Mouse (Mus musculus) urinary bladder, adult 2 months (tissue): Measurements from ENCODE around the gene Hbq1a. TPM values are rescaled to one million over a fixed set of nuclear protein-coding genes. Genes with fewer than 3 reads are reported as not detected.
A peak's percentile ranks its signal among the peaks of the same experiment; 100 is the strongest.
"Not testable (repeated sequence)": the region's sequence is repeated elsewhere in the genome, so short reads cannot be mapped to it uniquely, and the experiment has no call there.

Source experiments
- DNase-seq: peaks from one replicate; pipeline ENCODE4 v3.0.0; 2022; ENCODE audit warnings: low spot score
- polyA plus RNA-seq: library from polyadenylated mRNA; depleted of rRNA; stranded (reverse); fragments of >200 nt; gene quantifications from 2 replicates; pipeline ENCODE4 v1.2.3, GENCODE M21; 2012; rRNA removed

Hbq1a gene
- polyA plus RNA-seq, result not detected in 2 replicates

GRCm38 (mm10) chr11:32299865-32300264, at the start of gene Hbq1a:
Hbq1a (plus strand) TSS chr11:32300069.
- DNase-seq, result peak; percentile 34

DNA sequence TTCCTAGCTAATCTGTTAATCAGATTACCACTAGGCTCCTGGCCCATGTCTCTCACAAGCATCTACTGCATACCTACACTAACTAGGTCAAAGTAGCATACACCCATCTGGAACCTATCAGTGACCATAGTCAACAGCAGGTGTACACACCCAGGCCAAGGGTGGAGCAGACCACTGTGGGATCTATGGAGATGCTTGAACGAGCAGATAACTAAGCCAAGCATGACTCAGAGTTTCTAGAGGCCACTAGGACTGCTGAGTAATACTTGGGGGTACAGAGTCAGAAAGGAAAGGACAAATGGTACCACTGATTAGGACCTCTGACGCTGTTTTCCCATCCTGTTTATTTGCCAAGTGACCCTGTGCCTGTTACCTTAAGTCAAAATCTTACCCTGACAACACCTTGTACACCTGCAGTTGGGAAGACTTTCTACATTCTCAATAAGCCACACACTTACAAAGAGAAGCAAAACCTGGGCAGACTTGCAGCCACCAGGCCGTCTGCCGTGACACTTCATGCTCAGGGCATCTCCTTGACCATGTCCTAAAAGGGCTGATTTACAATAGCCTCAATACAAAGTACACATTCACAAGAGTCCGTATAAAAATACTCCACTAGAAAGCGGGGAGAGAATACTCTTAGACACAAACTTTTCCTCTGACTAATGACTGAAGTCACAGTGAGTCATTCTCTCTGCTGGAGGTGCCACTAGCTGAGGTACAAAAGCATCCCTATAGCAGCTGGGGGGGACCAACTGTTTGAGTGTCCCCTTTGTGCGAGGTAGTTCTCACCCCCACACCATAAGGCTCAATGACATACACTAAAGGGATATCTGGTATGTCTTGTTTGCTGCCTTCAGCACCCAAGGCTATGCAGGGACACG, 48.7 kb upstream of the Hbq1a start:
- DNase-seq, result no peak

DNA sequence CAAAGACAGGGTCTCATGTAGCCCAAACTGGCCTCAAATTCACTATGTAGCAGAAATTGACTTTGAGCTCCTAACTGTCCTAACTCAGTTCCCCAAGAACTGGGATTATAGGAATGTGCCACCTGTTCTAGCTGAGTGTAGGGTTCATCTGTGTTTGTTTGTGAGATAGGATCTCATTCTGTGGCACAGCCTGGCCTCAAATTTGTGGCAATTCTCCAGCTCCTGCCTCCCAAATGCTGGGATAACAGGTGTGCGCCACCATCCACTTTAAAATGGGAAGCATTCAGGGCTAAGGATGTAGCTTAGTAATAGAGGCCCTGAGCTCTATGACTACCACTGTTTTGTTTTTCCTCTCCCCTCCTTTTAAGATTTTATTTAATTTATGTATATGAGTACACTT, 46.7 kb upstream of the Hbq1a start:
- no peak for DNase-seq

- no peak for DNase-seq
These were observed 43.7 kb upstream of the Hbq1a start for GRCm38 (mm10) chr11:32256146-32256545.

DNA sequence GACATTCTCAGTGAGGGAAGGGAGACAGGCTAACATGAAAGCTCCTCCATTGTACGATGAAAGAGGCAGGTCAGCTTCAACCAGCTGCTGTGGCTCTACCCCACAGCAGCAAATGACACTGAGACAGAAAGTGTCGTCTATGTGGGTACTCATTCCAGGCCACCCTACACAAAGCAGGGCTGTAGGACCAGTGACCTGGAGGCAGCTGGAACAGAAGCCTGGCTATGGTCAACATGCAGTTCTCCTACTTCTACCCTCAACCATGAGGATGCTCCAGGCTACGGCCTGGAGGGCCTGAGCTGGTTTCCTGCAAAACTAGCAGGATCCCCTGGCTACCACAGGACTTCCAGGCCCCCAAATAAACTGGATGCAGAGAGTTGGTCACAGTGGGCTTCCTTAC, 43.3 kb upstream of the Hbq1a start:
- DNase-seq, result no peak

GRCm38 (mm10) chr11:32262674-32263415, 37.0 kb upstream of the Hbq1a start:
- DNase-seq, result no peak

- DNase-seq, result no peak
These were observed 34.6 kb upstream of the Hbq1a start for GRCm38 (mm10) chr11:32265117-32265738.

GRCm38 (mm10) chr11:32266194-32266593, 33.7 kb upstream of the Hbq1a start:
- no peak for DNase-seq

- no peak for DNase-seq
These were observed 33.1 kb upstream of the Hbq1a start for GRCm38 (mm10) chr11:32266776-32267175.

DNA sequence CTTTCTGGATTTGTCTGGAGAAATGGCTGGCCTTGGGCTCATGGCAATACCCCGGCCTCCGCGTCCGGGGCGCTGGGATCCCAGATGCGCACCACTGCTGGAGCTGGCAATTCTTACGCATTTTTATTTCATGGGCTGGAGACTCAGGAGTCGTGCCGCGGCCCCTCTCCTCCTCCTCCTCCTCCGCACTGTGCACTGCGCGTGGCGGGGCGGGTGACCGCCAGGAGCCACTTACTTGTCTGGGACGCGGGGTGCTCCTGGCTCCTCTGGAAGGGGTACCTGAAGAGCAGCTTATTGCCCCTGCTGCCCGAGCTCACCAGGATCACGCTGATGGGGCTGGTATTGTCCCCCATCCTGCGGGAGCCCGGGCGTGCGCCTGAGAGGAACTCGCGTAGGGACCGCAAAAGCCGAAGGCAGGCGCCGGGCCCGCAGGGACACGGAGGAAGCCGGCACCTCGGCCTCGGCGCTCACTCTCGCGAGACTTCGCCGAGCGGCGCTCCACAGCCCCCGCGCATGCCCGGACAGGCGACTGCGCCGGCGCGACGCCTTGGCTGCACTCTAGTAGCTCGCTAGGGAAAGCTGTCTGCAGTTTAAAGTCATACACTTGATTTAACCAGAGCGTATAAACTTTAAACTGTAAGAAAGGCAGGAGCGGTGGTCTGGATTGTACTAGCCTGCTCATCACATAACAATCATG, 32.5 kb upstream of the Hbq1a start, which contains the start of gene Nprl3:
TSS of gene Nprl3 (minus strand) at position 520 of the 697 bp plus-strand sequence.
- peak; percentile 97 for DNase-seq

DNA sequence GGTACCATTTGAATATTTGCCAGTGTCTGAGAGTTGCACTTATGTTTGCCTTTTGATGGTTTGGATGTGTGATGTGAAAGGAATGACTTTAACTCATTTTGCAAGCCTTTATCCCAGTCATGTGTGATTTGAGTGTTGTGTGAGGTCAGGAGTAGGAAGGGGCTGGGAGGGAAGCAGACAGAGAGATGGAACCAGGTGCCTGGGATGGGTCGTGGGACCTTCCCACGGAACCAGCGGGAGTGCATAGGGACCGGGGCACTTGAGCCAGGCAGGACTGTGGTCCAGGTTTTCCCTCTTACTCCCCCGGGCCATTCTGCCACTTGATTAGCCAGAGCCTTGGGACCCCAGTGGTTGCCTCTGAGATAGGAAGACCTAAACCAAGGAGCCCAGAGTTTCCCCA, 31.9 kb upstream of the Hbq1a start:
- DNase-seq, result no peak

DNA sequence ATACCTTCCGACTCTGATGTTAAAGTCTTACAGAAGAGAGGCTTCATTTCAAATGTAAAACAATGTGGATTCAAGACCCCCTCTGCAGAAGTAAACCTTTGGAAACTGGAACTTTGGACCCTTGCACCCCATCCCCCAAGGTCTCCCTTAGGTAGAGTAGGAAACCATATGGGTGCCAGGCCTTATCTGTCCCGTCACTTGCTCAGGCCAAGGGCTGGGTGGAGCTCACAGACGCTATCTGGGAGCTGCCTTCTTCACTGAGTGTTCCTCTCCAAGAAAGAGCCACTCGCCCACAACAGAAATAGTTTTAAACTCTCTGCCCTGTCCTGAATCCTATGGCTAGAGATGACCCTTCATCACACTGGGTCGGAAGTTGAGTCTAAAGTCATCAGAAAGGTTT, 30.9 kb upstream of the Hbq1a start:
- no peak for DNase-seq

DNA sequence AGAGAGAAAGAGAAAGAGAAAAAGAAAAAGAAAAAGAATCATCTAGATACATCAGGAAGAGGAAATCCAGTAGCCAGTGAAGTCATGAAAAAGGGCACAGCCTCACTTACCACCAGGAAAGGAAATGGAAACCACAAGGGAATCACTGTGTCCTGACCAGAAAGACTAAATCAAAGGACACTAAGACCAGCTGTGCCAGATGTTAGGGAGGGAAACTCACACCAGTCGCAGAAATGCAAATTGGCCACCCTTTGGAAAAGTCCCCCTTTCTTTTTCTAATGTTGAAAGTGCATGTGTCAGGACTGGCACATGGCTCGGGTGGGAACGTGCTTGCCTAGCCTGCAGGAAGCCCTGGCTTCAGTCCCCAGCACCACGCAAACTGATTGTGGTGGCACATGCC, 28.7 kb upstream of the Hbq1a start:
- no peak for DNase-seq

GRCm38 (mm10) chr11:32276347-32276746, 23.5 kb upstream of the Hbq1a start, which contains the start of gene Hba-x:
Hba-x (plus strand) TSS chr11:32276400.
- DNase-seq, result no peak

- no peak for DNase-seq
These were observed 22.0 kb upstream of the Hbq1a start for GRCm38 (mm10) chr11:32277736-32278457.

GRCm38 (mm10) chr11:32278458-32278957, 21.4 kb upstream of the Hbq1a start:
- no peak for DNase-seq

DNA sequence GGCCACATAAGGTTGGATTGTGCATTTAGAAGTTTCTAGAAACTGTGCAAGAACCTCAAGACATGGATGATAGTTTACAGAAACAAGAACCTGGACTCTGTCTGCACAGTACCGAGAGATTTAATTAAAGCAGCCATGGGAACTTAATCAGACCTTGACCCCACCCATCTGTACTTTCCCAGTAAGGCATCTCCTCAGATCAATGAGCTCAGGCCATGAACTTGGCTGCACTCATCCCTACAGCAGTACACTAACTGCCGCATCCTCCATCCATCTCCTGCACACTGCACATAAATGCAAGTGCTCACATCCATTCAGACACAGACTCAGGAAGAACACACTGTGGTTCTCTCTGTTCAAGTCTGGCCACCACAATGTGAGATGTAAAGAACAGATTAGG, 19.2 kb upstream of the Hbq1a start:
- no peak for DNase-seq

DNA sequence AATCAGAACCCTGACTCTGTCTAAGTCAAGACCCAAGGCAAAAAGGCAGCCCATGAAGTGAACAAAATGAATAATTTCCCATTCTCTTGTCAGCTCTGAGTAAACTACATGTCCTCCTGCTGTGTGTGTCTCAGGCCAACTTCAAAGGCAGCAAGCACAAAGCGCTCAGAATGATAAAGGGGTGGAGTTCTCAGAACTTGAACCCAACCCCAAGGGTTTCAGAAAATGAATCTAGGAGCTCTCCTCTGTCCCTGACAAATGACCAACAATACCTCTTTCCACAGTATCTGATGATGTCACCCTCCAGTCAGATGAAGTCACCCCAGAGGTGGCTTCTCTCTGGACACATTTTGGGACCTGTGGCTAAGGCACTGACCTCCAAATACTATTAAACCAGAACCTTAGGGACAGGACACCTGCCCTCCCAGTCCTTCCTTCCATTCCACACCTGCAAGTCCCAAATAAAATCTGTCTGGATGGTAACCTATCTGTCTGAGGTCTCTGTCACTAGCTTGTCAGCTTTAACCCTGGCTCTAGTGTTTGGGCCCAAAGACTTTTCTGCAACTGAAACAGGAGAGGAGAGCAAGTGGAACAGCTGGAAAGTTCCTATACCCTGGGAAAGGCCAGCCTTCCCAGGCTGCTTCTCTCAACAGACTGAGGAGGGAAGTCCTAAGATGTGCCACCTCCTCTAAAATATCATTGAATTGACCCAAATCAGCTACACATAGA, 18.3 kb upstream of the Hbq1a start:
- DNase-seq, result no peak

DNA sequence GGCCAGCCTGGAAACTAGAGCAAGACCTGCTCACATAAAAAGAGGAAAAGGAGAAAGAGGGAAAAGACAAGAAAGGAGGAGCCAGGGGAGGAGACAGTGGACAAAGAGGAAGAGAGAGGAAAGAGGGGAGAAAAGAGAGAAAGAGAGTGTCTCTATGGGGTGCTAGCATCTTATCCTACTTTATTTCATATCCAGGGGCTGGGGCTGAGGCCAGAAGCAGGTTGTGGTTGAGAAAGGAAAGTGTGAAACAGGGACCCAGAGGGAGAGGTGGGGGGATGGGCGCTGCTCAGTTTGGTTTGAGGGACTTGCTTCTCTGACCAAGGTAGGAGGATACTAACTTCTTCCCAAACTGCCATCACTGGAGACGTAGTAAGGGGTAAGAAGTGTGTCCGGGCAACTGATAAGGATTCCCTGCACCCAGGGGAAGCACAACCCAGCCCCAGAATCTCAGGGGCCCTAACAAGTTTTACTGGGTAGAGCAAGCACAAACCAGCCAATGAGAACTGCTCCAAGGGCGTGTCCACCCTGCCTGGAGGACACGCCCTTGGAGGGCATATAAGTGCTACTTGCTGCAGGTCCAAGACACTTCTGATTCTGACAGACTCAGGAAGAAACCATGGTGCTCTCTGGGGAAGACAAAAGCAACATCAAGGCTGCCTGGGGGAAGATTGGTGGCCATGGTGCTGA, 16.6 kb upstream of the Hbq1a start, which contains the start of gene Hba-a1:
TSS of gene Hba-a1 (plus strand) at position 421 of the 687 bp plus-strand sequence.
- DNase-seq, result not testable (repeated sequence)
